Mouse (Mus musculus) midbrain, embryonic 13.5 days (tissue): ENCODE results near the gene Gca. TPM values are rescaled to one million over a fixed set of nuclear protein-coding genes. Genes with fewer than 3 reads are reported as not detected.

Experiments used
- ATAC-seq: fragments of 200-750 bp; cut with Nextera tagmentation; 2 replicates; pipeline ENCODE4 v1.8.0; 2017; ENCODE audit warnings: mild to moderate bottlenecking, moderate TSS enrichment, moderate library complexity
- H3K27ac ChIP-seq: fragments of 300-500 bp; sonication (generic); 2 replicates; pipeline ENCODE4 v1.5.1; 2015; ENCODE audit warnings: inconsistent platforms, mild to moderate bottlenecking, moderate library complexity
- H3K27me3 ChIP-seq: fragments of 300-500 bp; sonication (generic); 2 replicates; pipeline ENCODE4 v1.6.1; 2015; ENCODE audit warnings: mild to moderate bottlenecking, inconsistent platforms
- H3K36me3 ChIP-seq: fragments of 300-500 bp; sonication (generic); 2 replicates; pipeline ENCODE4 v1.6.1; 2015; ENCODE audit warnings: mild to moderate bottlenecking, inconsistent platforms
- H3K4me1 ChIP-seq: fragments of 300-500 bp; sonication (generic); replicated peaks from 2 replicates; pipeline ENCODE4 v1.6.1; 2015; ENCODE audit warnings: inconsistent platforms
- H3K4me2 ChIP-seq: fragments of 300-500 bp; sonication (generic); replicated peaks from 2 replicates; pipeline ENCODE4 v1.6.1; 2015; ENCODE audit warnings: moderate library complexity, mild to moderate bottlenecking, inconsistent platforms
- H3K4me3 ChIP-seq: fragments of 300-500 bp; sonication (generic); replicated peaks from 2 replicates; pipeline ENCODE4 v1.5.1; 2015; ENCODE audit warnings: mild to moderate bottlenecking, inconsistent platforms
- H3K9ac ChIP-seq: fragments of 300-500 bp; sonication (generic); replicated peaks from 2 replicates; pipeline ENCODE4 v1.6.1; 2015; ENCODE audit warnings: mild to moderate bottlenecking, inconsistent platforms
- H3K9me3 ChIP-seq: fragments of 300-500 bp; sonication (generic); 2 replicates; pipeline ENCODE4 v1.6.1; 2016; ENCODE audit warnings: mild to moderate bottlenecking, inconsistent platforms
- WGBS: fragments of 180-500 bp; shearing (Covaris S2); methylation state at CpG from one replicate; pipeline ENCODE4 v1.1.7; 2015; 5-methylcytosine and 5-hydroxymethylcytosine counted together
- polyA plus RNA-seq: library from polyadenylated mRNA; unstranded; fragments of >200 nt; fragmentation: Nextera tagmentation; extraction: Ambion mirVana; gene quantifications from 2 replicates; pipeline ENCODE4 v1.2.1, GENCODE M21; 2015

The Gca gene
- polyA plus RNA-seq, 1 experiment from 2014 or later, result 3.7 TPM

DNA sequence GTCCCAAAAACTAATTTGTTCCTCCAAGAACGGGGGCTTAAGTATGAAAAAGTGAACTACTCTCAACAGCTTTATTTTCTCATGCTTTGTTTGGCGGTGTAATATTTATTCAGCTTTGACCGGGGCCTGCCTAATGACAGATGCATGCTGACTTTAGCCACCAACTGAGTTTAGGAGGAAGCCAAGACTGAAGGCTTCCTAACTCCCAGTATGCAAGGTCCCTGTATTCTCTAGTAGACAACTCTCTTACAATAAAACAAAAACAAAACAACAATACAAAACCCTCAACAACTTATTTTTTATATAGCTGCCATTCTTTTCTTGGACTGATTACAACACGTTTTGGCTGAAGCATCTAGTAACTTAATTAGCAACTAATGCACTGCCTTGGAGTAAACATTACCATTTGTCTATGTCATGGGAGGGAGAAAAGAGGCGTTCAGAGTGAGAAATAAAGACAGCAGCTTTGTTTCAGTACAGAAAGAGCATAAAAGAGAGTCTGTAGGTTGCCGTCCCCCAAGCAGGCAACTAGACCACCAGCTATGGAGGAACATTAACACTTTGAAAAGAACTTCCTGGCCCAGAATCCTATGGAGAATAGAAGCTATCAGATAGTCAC is 17.3 kb upstream of the Gca start:
- H3K9ac ChIP-seq, result no peak overlapping the region
- WGBS, result 13% methylated on average over 6 of the region's 6 CpGs
- peak overlapping the region; percentile 48 for H3K4me3 ChIP-seq
- no peaks in the 10 kb centered on the region for H3K36me3 ChIP-seq
- no peaks in the 10 kb centered on the region for H3K27me3 ChIP-seq
- H3K27ac ChIP-seq, result no peak overlapping the region
- no peaks in the 10 kb centered on the region for H3K9me3 ChIP-seq
- H3K4me1 ChIP-seq, result peaks cover 16% of the 10 kb centered on the region
- 0 out of 2 replicates have a peak, but pooled peaks have one; percentile 31 for ATAC-seq
- peak overlapping the region; percentile 75 for H3K4me2 ChIP-seq

DNA sequence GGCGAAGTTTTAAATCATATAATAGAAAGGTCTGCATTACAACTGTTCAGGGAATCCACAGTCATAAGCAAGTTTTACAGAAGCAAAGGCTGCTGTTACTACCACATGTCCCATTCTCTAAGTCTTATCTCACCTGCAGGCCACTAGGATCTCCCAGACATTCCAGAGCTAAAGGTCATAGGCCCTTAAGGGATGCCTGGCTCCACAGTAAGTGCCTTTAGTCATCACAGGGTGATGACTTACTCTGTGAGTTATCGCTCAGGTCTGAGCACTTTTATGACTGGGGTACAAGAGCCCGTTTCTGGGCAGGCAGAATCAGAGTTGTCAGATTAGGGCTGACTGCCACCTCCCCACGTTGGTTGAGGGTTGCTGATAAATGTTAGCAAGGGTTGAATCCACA is 12.2 kb upstream of the Gca start:
- Histone ChIP-seq H3K36me3 (no peaks in the 10 kb centered on the region), H3K27me3 (no peaks in the 10 kb centered on the region), H3K4me3 (no peak overlapping the region), H3K4me1 (peaks cover 2% of the 10 kb centered on the region), H3K9me3 (no peaks in the 10 kb centered on the region), H3K9ac (no peak overlapping the region), H3K27ac (no peak overlapping the region), H3K4me2 (no peak overlapping the region)
- no peak for ATAC-seq
- WGBS, result 78% methylated on average over 4 of the region's 4 CpGs

DNA sequence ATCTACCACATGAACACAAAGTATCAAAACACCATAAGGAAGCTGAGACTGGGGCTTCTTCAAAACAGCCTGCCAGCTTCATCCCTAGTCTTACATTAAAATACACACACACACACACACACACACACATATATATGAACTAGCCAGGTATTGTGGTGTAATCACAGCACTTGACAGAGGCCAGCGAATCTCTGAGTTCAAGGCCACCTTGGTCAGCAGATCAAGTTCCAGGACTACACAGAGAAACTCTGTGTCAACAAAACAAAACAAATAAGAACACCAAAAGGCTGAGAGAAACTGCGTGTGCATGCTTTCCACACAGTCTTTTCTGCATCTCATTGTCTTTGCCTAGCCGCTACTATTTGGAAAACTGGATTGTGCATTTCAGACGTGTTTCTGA is 11.6 kb upstream of the Gca start:
- WGBS, result 85% methylated on average over 4 of the region's 4 CpGs
- no peaks in the 10 kb centered on the region for H3K36me3 ChIP-seq
- no peaks in the 10 kb centered on the region for H3K4me1 ChIP-seq
- H3K27me3 ChIP-seq, result no peaks in the 10 kb centered on the region
- no peak overlapping the region for H3K9ac ChIP-seq
- H3K4me2 ChIP-seq, result no peak overlapping the region
- no peak for ATAC-seq
- H3K4me3 ChIP-seq, result no peak overlapping the region
- no peaks in the 10 kb centered on the region for H3K9me3 ChIP-seq
- no peak overlapping the region for H3K27ac ChIP-seq

DNA sequence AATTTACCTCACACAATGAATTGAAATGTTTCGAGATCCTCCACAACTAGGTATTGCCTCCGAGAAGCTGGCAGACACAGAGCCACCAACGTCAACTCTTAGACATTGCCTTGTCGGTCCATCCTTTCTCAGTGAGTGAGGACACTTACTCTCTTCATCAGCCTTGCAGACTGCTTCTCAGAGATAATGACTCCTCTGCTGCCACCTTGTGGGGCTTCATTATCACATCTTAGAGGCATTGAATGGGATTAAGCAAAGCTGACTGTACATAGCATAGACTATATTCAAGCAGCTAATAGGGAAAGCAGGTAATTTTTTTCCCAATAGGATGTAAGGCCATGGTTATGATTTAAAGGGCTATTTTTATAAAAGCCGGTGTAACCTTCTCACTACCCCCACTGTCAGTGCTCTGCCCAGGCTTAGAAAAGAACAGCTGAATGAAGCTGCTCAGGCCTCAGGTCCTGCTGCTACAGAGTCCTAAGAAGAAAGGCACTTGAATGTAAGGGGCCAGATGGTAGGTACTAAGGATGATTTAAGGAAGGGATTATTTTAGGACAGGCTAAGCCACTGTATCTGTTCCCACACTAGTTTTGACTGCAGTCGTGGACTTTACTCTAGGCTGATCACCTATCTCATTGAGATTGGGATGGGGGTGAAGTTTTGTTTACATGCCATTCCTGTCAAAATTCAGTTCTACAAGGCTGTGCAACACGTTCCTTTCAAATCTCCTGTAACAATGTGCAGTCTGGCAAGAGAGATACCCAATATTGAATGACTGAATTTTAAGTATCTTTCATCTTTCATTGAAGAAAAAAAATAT is 9.4 kb upstream of the Gca start:
- 49% methylated on average over 7 of the region's 7 CpGs for WGBS
- ATAC-seq, result peak; percentile 90
- no peak overlapping the region for H3K4me3 ChIP-seq
- no peaks in the 10 kb centered on the region for H3K36me3 ChIP-seq
- H3K4me1 ChIP-seq, result no peaks in the 10 kb centered on the region
- no peak overlapping the region for H3K4me2 ChIP-seq
- H3K9ac ChIP-seq, result no peak overlapping the region
- no peaks in the 10 kb centered on the region for H3K27me3 ChIP-seq
- H3K27ac ChIP-seq, result no peak overlapping the region
- H3K9me3 ChIP-seq, result no peaks in the 10 kb centered on the region

DNA sequence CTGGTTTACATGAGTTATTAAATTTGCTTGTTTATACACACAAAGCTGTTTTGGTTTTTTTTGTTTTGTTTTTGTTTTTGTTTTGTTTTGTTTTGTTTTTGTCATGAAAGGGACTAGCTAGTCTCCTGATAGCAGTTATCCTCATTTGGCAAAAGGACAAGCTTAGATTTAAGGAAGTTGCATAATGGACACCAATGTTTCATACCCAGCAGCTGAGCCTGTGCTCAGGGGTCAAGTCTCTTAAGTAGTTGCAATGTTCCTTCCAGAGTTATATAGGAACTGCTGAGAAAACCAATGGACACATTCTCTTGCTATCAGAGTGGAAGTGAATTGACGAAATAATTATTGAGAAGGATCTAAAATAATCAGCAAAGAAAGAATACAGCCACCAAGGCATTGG is 8.0 kb upstream of the Gca start:
- 68% methylated on average over 1 of the region's 1 CpGs for WGBS
- Histone ChIP-seq H3K27me3 (no peaks in the 10 kb centered on the region), H3K27ac (no peak overlapping the region), H3K4me1 (no peaks in the 10 kb centered on the region), H3K9me3 (no peaks in the 10 kb centered on the region), H3K36me3 (no peaks in the 10 kb centered on the region), H3K9ac (no peak overlapping the region), H3K4me2 (no peak overlapping the region), H3K4me3 (no peak overlapping the region)
- ATAC-seq, result no peak

DNA sequence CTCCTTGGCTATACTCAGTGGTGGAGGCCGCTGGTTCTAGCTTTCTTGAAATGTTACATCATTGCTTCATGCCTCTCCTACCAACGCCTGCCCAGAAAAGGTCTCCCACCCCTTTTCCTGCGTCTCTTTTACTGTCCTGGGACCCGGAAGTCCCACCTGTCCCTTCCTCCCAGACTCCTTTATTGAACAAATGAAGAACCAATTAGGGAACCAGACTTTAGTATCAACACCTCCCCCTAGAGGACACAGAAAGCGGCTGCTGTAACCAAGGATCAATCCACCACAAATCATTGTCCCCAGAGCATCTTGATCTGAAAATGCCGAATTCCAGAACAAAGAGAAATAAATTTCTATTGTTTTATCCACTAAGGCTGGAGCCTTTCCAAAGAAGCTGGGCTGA is 3.5 kb upstream of the Gca start:
- Histone ChIP-seq H3K27me3 (peaks cover 5% of the 10 kb centered on the region; the same call in 1 of the 2 replicates), H3K27ac (no peak overlapping the region), H3K9me3 (no peaks in the 10 kb centered on the region), H3K4me1 (0 out of 2 replicates have a peak, but pooled peaks cover 3% of the 10 kb centered on the region), H3K4me2 (no peak overlapping the region), H3K36me3 (no peaks in the 10 kb centered on the region), H3K4me3 (no peak overlapping the region), H3K9ac (no peak overlapping the region)
- no peak for ATAC-seq
- 61% methylated on average over 6 of the region's 6 CpGs for WGBS

DNA sequence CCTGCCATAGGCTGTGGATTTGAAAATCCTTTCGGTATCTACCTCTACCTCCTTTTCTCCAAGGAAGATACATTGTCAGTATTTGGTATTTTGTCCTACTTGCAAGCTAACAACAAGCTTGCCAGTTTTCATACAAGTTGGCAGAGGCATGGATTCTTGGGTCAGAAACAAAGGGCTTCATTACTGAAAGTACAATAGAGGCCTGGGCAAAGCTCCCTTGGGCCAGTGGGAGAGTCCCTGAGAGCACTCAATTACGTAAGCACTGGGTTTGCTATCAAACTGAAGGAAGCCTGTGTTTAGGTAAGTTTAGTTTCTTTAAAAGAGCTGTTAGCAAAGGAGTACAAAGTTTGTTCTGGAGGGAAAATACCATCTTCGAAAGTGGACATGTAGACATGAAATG is 1.5 kb upstream of the Gca start:
- H3K9me3 ChIP-seq, result no peaks in the 10 kb centered on the region
- H3K4me3 ChIP-seq, result no peak overlapping the region
- WGBS, result 81% methylated on average over 3 of the region's 3 CpGs
- H3K36me3 ChIP-seq, result no peaks in the 10 kb centered on the region
- no peak overlapping the region for H3K27ac ChIP-seq
- 0 out of 2 replicates have a peak, but pooled peaks cover 3% of the 10 kb centered on the region for H3K4me1 ChIP-seq
- no peak for ATAC-seq
- no peak overlapping the region for H3K9ac ChIP-seq
- peaks cover 6% of the 10 kb centered on the region; the same call in 1 of the 2 replicates for H3K27me3 ChIP-seq
- no peak overlapping the region for H3K4me2 ChIP-seq

DNA sequence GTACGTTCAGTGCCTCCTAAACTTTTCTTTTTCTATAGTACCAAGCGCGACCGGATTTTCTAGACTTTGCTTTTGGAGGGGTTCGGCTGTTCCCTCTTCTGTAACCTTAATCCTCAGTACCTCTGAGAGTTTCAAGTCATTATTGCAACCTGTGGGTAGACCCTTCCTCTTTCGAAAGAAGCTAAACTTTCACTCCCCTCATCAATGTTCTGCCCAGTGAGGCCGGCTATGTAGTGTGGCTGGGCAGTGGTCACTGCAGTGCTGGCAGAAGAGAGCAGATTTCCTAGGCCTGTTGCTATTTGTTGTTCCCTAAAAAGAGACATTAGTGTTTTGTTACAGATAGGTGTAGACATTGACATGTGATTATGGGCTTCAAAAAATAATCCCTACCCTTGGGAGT is 754 bp downstream of the Gca start:
- 0 out of 2 replicates have a peak, but pooled peaks cover 3% of the 10 kb centered on the region for H3K4me1 ChIP-seq
- H3K36me3 ChIP-seq, result no peaks in the 10 kb centered on the region
- H3K4me2 ChIP-seq, result peak overlapping the region; percentile 75
- no peak overlapping the region for H3K9ac ChIP-seq
- ATAC-seq, result no peak
- H3K9me3 ChIP-seq, result no peaks in the 10 kb centered on the region
- H3K4me3 ChIP-seq, result peak overlapping the region; percentile 53
- WGBS, result 67% methylated on average over 7 of the region's 7 CpGs
- H3K27me3 ChIP-seq, result peaks cover 6% of the 10 kb centered on the region; the same call in 1 of the 2 replicates
- H3K27ac ChIP-seq, result no peak overlapping the region

DNA sequence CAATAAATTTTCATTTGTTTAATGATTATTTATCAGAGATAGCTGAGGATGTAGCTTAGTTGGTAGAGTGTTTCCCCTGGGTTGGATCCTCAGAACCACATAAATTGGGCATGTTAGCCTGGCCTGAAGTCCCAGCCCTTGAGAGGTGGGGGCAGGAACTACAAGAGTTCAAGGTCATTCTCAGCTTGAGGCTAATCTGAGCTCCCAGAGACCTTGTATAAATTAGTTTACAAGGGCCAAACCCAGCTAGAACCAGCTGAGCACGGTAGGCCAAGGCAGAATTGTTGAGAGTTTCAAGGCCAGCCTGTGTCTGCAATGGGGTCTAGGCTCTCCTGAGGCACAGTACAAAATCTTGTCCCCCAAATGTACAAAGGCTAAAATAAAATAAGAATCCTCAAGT is 1.5 kb downstream of the Gca start:
- Histone ChIP-seq H3K27me3 (peaks cover 6% of the 10 kb centered on the region; the same call in 1 of the 2 replicates), H3K4me3 (no peak overlapping the region), H3K27ac (no peak overlapping the region), H3K4me2 (no peak overlapping the region), H3K36me3 (no peaks in the 10 kb centered on the region), H3K9me3 (no peaks in the 10 kb centered on the region), H3K4me1 (0 out of 2 replicates have a peak, but pooled peaks cover 3% of the 10 kb centered on the region), H3K9ac (no peak overlapping the region)
- ATAC-seq, result no peak
- WGBS, result 55% methylated on average over 1 of the region's 1 CpGs

DNA sequence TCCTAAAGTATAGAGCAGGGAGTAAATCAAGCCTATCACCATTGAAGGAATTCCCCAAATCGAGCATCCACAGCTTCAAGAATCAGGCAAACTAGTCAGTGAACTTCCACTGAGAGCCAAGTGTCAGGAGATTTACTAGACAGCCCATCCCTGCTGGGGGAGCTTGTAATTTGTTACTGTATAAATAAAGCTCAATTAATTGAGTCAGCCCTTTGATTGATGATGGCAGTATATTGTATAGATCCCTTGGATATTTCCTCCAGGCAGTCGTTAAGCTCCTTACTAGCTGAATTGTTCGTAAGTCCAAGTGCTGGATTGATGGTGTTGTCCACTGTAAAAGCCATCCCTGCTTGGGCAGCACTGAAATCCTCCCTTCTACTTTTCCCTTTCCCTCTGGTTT is 5.8 kb downstream of the Gca start:
- H3K9ac ChIP-seq, result no peak overlapping the region
- H3K4me1 ChIP-seq, result no peaks in the 10 kb centered on the region
- H3K36me3 ChIP-seq, result no peaks in the 10 kb centered on the region
- ATAC-seq, result no peak
- no peak overlapping the region for H3K27ac ChIP-seq
- H3K4me2 ChIP-seq, result no peak overlapping the region
- peaks cover 4% of the 10 kb centered on the region; the same call in 1 of the 2 replicates for H3K27me3 ChIP-seq
- H3K9me3 ChIP-seq, result no peaks in the 10 kb centered on the region
- no peak overlapping the region for H3K4me3 ChIP-seq
- WGBS, result 92% methylated on average over 3 of the region's 3 CpGs

DNA sequence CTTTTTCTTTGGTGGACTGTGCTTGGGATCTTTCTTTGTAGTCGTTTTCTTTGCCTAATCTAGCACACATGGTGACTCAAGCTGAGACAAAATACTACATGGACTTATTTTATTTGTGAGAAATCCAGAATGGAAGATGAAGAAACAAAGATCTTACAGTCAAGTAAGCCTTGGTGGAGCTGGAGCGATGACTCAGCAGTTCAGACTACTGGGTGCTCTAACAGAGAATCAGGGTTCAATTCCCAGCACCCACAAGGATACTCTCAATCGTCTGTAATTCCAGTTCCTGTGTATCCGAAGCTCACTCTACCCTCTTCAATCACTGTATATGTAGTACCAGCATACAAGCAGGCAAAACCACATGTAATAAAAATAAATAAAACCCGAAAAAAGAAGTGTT is 6.2 kb downstream of the Gca start:
- Histone ChIP-seq H3K36me3 (no peaks in the 10 kb centered on the region), H3K4me2 (no peak overlapping the region), H3K9me3 (no peaks in the 10 kb centered on the region), H3K27ac (no peak overlapping the region), H3K4me1 (no peaks in the 10 kb centered on the region), H3K4me3 (no peak overlapping the region), H3K27me3 (peaks cover 3% of the 10 kb centered on the region; the same call in 1 of the 2 replicates), H3K9ac (no peak overlapping the region)
- ATAC-seq, result no peak
- WGBS, result 84% methylated on average over 5 of the region's 5 CpGs

DNA sequence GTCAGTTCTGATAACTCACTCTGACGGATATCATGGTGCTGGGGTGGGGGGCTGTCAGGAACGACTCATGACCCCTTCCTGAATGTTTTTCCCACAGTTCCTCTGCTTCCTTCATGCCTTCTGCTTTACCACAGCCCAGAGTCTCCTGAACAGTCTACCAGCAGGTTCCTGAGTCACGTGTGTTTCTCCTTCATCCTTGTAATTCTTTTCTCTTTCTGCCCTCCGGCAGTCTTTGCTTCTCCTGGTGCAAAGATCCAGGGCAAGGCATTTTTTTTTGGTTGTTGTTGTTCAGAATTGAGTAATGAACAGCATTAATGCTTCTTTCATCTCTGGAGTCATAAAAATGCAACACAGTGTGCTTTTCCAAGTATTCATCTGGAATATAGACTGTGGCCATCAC is 6.7 kb downstream of the Gca start:
- H3K4me3 ChIP-seq, result no peak overlapping the region
- H3K27ac ChIP-seq, result no peak overlapping the region
- H3K4me2 ChIP-seq, result no peak overlapping the region
- H3K9me3 ChIP-seq, result no peaks in the 10 kb centered on the region
- H3K9ac ChIP-seq, result no peak overlapping the region
- ATAC-seq, result no peak
- no peaks in the 10 kb centered on the region for H3K27me3 ChIP-seq
- WGBS, result 84% methylated on average over 4 of the region's 4 CpGs
- H3K4me1 ChIP-seq, result no peaks in the 10 kb centered on the region
- H3K36me3 ChIP-seq, result no peaks in the 10 kb centered on the region
